Mouse (Mus musculus): ENCODE measurements around the gene Wnt3a.
"Not testable (repeated sequence)": the region's sequence is repeated elsewhere in the genome, so short reads cannot be mapped to it uniquely, and the experiment has no call there.

Wnt3a gene

DNA sequence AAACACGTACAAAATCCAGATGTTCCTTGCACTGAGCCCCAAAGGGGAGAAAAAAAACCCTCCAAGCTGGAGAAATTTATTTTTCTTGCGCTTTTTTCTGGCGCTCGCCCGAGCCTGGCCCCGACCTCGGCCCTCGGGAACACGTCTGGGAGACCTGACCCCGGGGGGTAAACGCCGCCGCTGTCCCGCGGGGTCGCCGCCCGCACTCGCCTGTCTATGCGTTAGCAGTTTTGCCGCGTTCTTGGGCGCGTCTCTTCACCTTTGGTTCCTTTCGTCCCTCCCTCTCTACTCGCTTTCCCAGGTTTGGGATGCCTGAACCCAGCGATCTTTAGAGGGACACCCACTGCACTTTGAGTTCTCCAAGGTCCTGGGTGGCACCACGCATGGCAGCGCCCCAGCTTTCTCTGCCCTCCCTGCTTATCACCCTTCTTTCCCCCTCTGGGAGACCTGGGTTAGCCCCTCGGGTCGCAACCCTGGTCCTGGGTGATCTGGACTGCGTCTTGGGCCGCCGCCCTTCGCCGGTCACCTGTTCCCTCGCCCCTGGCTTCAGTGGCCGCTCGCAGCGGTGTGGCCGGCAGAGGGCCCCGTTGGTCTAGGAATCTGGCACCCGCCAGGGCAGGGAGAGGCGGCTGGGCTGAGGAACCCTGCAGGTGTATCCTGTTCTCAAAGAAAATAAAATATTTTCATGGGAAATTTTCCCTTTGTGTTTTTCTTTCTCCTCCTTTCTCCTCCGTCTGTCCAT lies 17.0 kb upstream of the Wnt3a start:
- peak; percentile 77 to 80 for DNase-seq (ENCODE audit: low spot score in 2 of 2)

DNA sequence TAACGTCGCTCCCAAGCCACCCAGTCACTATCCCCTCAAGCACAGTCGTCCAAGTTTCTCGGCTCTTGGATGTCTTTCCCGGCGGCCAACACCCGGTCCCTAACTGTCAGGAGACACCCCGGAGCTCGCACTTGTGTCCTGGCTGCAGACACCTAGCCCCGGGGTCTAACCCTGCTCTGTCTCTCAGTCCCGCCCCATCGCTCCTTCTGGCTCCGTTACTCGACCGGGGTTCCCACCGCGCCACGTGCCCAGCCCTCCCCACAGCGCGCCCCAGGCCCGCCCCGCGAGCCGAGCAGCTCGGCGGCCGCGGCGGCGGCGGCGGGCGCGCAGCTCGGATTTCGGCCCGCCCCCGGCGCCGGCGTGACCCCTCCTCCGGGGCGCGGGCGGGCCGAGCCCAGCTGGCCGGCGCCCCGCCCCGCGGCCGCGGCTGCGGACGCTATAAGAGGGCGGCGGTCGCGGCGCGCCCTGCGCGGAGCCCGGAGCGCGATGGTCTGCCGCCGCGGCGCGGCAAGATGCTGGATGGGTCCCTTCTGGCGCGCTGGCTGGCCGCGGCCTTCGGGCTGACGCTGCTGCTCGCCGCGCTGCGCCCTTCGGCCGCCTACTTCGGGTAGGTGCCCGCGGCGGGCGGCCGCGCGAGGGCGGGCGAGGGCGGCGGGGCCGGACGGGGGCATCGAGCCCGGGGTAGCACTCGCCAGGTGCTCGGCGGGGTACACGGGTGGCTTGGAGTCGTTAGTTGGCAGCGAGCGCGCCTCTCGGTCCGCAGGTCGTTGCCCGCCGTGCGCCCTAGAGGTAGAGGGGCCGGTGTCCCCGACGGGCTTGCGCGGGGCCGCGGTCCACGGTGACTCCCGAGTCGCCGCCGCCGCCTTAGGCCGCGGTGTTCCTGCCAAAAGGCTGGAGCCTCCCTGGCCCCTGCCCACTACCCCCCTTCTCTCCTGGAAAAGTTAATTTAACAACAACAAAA lies 16.2 kb upstream of the Wnt3a start, which contains the start of gene Wnt9a:
TSS of gene Wnt9a (plus strand) at position 468 of the 961 bp plus-strand sequence.
- peak; percentile 66 to 68 for DNase-seq (ENCODE audit: low spot score in 2 of 2)

DNA sequence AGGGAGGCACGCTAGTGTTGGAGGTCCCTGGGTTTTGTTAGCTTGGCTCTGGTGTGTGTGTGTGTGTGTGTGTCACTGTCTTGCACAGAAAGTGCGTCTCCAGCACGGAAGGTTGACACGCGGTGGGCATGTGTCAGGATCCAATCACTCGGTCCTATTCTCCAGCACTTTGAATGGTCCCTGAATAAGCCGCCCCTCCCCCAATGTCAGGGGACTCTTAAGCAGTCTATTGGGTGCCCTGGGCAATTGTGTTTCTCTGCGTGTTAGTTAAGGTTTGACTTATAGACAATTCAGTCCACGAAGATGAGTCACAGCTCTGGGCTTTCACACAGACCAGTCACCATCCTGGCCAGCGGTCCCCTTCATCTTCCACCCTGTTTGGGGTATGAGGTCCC lies 15.3 kb upstream of the Wnt3a start:
- DNase-seq (ENCODE audit: low spot score in 2 of 2), result no peak

DNA sequence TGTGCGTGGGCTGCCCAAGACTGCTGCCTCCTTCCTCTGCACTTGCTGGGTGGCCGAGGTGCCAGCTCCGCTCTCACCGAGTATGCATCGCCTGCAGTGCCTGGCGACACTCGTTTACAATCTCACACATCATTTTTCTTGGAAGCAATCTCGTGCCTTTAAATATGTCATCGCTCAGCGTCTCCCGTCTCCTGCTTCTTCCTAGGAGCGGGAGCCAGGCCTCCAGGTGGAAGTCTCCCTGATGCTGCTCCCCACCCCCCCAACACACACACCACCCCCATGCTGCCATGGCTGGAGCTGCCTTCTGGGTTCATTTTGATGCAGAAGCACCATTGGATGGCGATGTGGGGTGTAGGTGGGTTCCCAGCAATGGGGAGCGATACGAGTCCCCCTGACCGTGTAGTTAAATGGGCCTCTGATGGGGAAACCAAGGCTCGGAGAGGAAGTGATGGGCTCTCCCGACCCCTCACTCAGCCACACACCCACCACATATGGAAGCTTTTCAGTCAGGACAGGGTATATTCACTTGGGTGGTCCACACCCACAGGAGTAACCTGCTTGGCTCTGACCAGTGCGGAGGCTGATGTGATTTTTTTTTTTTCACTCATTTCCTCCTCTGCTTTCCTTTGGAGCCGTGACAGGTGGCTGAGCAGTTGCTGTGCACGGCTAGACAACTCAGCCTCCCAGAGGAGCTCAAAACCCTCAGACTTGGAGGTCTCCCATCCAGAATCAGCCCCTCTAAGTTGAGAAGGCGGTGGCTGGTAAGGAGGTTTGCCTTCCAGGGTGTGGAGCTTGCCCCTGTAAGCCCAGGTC lies 14.7 kb upstream of the Wnt3a start:
- DNase-seq (ENCODE audit: low spot score in 2 of 2), result no peak

DNA sequence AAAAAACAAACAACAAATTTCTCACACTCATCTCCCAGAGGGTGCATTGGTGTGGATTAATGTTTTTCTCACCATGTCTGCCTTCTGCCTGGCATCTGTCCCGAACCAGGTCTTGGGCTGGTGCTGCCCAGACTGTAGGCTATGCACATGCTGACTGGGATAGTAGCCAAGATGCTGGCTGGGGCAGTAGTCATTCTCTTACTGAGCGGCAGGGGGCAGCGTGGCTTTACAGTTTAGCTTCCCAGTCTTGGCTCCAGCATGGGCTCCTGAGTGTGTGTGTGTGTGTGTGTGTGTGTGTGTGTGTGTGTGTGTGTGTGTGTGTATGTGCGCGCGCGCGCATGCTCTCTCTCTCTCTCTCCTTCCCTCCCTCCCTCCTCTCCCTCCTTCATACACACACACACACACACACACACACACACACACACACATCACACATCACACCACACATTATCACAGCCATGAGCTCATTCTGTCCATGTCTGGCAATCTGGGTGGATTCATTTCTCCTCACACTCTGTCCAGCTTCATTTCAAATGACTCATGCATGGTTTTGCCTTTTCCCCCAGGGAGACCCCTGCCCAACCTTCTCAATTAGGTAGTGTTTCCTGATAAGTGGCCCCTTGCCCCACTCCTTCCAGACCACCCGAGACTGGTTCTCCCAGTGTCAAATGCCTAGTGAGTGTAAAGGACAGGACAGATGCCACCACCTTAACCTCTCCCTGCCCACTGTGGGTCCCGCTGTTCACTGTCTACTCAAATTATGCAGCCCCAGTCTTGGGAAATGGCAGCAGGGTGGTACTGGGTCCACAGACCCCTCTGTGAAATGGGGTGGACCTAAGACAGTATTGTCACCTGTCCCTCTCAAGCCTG lies 12.4 kb upstream of the Wnt3a start:
- DNase-seq (ENCODE audit: low spot score in 2 of 2), result peak; percentile 69 to 88

DNA sequence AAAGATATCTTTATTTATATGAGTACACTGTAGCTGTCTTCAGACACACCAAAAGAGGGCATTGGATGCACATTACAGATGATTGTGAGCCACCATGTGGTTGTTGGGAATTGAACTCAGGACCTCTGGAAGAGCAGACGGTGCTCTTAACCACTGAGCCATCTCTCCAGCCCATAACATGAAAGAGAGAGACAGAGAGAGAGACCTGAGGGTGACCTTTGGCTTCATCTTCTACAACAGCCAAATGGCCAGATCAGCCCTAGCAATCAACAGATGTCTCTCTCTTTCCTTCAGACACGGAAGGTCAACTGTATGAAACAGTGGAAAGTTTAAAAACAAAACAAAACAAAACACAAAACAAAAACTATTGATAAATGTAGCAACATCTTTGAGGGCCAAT lies 10.5 kb upstream of the Wnt3a start:
- not testable (repeated sequence) for DNase-seq (ENCODE audit: low spot score in 2 of 2)

DNA sequence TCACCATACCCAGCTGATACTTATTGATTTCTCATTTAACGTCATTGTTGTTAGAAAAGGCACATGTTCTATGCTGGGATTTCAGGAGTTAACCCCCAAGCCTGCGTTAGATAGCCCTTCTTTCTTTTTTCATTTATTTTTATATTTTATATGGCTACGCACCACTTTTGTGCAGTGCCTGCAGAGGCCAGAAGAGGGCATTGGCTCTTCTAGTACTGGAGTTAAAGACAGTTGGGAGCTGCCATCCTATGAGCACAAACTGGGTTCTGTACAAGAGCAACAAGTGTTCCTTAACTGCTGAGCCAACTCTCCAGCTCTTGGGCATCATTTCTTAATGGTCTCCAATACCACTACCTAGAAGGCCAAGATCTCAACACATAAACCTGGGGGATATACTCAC lies 9.6 kb upstream of the Wnt3a start:
- DNase-seq (ENCODE audit: low spot score in 2 of 2), result no peak

DNA sequence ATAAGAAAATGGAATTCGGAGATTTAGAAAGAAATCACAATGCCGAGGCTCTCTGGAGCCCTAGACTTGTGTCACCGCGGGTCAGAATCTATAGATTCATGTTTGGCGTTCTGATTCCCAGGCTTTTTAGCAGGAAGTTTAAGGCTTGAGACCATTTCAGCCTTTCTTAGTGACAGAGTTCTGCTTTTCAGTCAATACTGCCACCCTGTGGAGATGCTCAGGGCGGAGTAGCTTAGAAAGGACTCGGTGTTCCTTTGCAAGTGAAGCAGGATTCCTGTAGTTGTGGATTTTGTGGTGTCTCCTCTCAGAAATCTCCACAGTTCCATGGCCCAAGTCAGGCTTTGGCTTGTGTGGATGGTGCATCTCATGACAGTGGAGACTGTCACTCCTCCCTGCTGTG lies 7.4 kb upstream of the Wnt3a start:
- DNase-seq (ENCODE audit: low spot score in 2 of 2), result no peak

DNA sequence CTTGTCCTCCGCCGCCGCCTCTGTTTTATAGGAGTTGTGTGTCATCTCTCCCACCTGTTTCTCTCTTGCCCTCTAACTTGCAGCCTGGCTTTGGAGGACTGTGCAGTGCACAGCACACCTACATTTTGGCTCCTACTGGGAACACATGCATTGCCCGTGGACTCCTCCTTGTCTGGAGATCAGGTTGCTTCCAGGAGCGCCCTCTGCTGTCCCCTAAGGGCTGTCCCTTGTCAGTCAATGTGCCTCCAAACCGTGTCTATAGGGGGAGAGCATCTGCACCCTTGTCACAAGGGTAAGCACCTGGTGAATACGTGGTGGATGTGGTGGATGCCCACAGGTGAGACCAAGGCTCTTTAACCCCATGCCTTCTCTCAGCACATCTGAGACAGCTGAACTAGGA lies 3.1 kb upstream of the Wnt3a start:
- no peak for DNase-seq (ENCODE audit: low spot score in 2 of 2)

DNA sequence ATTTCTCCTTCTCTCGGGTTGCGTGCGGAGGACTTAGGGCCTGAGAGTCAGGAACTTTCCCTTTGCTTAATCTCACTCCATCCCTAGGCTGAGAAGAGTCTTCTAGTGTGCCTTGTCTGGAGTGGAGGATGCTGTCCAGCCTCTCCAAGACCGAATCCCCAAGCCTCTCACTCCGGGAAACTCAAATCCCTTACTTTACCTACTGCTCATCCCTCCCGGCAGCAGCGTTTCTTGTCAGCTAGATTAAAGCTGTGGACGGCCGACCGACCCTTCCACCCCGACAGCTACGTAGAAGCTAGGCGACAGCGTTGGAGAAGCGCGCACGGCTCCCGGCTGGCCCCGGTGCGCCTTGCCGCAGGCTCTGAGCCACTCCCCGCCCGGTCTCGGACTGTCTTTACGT lies 846 bp downstream of the Wnt3a start:
- no peak for DNase-seq (ENCODE audit: low spot score in 2 of 2)

DNA sequence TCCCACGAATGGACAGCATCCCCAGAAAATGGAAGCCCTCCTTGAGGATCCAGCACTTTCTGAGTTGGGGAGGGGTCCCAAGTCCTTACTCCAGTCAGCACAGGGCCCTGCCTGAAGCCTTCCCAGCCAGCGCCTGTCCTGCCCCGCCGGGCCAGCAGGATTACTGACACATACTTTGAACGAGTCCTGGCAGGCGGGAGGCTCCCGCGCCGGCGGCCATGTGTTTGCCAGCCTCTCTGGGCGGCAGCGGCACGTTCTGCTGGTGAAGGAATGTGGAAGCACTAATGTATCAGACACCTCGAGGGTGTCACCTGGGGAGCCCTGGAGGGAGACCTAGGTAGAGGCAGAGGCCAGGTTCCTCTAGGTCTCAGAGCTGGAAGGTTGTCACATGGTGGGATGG lies 6.4 kb downstream of the Wnt3a start:
- no peak for DNase-seq (ENCODE audit: low spot score in 2 of 2)

DNA sequence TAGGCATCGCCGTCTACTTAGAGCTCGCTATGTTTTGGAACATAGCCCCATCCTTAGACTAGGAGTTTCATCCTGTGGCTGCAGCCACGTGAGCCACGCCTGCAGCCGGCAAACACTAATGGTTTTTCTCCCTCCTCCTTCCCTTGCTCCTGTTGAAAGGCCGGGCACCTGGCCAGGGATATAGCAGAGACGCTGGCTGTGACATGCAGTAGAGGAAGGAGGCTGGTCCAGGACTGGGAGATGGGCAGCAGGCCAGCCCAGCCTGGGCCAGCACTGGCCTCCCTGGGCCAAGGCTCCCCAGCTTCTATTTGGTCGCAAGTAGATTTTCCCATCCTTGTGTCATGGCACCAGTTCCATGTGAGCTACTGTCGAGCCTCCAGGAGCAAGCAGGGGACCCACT lies 7.6 kb downstream of the Wnt3a start:
- peak; percentile 38 to 70 for DNase-seq (ENCODE audit: low spot score in 2 of 2)

DNA sequence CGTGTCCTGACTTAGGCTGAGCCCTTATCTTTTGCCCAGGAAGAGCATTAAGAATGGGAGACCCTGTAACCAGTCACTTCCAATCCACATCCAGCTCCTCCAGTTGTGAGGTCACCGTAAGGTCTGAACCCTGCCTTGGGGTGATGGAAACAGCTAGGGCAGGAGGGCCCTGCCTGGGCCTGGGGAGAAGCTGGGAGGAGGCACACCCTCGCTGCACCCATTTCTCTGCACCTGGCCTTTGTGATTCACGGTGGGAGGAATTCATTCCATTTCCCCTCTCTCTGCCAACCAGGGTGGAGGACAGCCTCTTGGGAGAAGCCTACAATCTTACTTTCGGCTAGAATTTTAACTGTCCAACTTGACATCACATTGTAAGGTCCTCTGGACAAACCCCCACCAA lies 8.4 kb downstream of the Wnt3a start:
- DNase-seq (ENCODE audit: low spot score in 2 of 2), result no peak

DNA sequence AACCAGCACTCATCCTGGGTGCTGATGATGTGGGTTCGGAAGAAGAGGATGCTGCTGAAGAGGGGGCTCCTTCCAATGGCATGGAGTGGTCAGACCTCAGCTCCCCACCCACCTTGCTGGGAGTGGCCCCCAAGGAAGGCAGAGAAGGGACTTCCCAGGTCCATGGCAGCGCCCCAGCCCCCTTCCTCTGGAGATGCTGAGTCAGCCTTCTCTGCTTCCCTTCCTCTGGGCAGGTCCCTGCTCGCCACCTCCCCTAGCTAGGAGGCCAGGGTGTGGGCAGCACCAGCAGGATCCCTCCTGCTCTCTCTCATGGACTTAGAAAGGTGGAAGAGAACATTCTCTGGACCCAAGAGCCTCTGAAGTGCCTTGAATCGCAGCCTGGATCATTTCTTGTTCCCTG lies 12.5 kb downstream of the Wnt3a start:
- DNase-seq (ENCODE audit: low spot score in 2 of 2), result no peak

DNA sequence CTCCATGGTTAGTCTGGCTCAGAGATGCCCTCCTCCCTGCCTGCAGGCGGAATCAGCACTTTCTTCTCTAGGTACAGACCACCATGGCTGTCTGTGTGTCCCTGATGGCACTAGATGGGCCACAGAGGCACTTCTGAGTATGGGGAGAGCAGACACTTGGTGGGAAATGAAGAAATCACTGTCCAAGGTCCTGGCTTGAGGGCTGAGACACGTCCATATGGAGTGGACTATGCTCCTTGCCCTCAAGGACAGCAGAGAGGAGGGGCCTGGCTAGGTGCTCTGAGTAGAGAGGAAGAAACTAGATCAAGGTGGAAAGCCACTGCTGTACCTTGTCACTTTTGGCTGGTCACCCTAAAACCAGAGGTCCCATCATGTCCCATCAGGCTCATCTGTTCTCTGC lies 13.7 kb downstream of the Wnt3a start:
- DNase-seq (ENCODE audit: low spot score in 2 of 2), result no peak

DNA sequence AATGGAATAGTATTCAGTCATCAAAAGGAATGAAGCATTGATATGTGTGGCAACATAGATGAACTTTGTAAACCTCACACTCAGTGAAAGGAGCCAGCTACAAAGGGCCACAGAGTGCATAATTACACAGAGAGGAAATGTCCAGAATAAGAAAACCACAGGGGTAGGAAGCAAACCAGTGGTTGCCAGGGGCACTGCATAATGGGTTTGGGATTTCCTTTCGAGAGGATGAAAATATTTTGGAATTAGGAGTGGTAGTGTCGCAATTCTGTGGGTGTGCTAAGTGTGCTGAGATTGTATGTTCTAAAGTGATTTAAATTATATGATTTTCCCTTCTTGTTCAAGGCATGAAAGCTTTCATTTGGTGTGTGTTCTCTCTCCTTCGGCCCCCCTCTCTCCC lies 16.4 kb downstream of the Wnt3a start:
- no peak for DNase-seq (ENCODE audit: low spot score in 2 of 2)

DNA sequence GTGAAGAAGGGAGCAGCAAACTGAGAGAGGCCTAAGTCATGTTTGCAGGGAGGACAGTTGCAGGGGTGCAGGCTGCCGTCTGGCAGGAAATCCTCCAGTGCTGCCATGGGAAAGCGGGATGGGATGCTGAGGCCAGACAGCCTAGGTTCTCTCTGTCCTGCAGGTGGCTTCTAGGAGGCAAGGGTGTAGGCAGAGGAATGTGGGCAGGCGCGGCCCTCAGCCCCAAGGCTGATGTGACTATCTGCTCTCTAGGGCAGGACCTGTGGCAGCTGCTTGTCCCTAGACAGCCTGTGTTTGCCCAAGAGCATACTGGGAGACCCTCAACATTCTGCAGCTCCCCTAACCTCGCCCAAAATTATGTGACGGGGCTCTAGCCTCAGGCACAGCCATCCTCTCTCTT lies 23.8 kb downstream of the Wnt3a start:
- DNase-seq (ENCODE audit: low spot score in 2 of 2), result no peak

DNA sequence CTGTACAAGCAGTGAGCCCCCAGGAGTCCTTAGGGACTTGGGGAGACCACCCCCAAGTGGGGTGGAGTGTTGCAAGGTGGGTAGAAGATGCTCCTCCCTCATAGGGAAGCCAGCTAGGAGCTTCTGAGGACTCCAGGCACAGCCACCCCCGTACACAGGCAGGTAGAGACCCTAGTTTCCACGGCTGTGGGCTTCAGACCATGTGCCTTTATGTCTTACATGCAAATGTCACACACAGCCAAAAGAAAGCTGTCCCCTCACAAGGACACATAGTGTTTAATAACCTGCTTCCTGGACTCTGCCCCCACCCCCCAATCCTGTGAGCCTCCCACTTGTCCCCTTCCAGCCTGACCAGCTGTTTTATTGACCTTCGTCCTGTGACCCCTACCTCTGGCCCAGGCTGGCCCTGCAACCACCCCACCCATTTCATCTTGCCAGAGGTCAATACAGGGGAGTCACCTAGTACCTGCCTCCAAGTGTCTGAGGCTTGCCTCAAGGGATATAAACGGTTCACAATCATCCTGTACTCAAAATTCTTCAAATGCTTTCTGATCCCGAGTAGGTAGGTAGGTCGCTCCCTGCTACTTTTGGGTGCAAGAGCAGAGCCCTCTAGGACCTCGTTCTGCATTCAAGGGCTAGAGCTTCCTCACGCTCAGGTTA lies 25.3 kb downstream of the Wnt3a start:
- DNase-seq (ENCODE audit: low spot score in 2 of 2), result no peak

DNA sequence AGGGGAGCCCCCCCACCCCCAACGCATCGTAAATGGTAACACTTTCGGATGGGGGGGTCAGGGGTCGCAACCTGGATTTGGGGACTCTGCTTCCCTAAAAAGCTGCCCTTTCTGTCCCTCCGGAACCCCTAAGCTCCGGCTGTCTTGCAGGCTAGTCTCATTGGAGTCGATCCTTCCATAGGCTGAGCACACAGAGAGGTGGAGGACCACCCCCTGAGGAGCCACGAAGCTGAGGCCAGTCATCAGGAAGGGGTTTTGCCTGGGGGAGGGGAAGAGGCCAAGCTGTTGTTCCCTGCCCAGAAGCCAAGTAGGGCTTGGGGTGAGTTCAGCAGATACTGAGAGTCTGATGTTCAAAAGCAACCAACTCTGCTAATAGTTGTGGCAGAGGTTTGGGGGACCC lies 26.0 kb downstream of the Wnt3a start:
- no peak for DNase-seq (ENCODE audit: low spot score in 2 of 2)

DNA sequence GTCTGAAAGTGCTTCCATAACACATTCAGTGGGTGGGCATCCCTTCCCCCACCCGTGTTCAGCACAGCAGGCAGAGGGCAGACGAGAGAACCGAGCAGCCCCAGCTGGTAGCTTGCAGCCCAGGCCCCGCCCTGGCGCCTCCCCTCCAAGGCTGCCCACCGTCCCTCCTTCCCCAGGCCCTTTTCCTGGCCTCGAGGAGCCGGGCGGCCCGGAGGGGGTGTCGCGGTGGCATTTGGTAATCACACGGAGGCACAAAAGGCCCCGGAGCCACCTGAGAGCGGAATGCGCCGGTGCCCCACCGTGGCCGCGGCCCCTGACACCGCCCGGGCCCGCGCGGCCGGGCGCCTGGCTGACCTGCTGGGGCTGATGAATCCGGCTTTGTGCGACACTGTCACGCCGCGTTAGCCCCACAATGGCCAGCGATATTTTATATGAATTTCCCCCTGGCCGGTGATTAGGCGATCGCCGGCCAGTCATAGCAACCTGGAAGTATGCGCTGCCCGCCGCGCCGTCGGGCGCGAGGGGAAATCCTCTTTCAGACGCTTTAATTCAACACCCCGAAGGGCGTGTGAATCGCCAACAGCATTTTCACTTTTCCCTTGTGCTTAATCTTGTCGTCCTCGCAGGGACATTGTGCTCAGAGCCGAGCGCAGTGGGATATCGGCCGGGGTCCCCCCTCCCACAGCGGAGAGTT lies 26.5 kb downstream of the Wnt3a start:
- no peak for DNase-seq (ENCODE audit: low spot score in 2 of 2)
